Mouse (Mus musculus): ENCODE measurements at regions not wholly inside any gene's neighbourhood (a gene's known extent, or its start where the extent isn't known, plus 50 kb on each side); places are given as distances from the start of the nearest gene placed in this dataset.

- TF ChIP-seq EP300 (IDR thresholded peaks at IDR 0.05; ENCODE audit: low read depth) = no peak
- TF ChIP-seq CTCF (IDR thresholded peaks at IDR 0.05; ENCODE audit: low read depth) = no peak
Measured at GRCm38 (mm10) chr14:90406350-90406749, 1935.2 kb upstream of the Pcdh20 start.

All from liver, postnatal 0 days (tissue).